Mouse (Mus musculus) urinary bladder, postnatal 4 days (tissue): ENCODE results near the gene Ccdc93.

ENCODE experiments used
- DNase-seq, 2 experiments: peaks; one replicate each; pipeline ENCODE4 v3.0.0; 2021 to 2022; ENCODE audit warnings: low spot score in 2 of 2

Ccdc93 gene

GRCm38 (mm10) chr1:121447216-121447615, 16.4 kb downstream of the Ccdc93 start:
- no peak for DNase-seq

GRCm38 (mm10) chr1:121448166-121448565, 17.3 kb downstream of the Ccdc93 start:
- no peak for DNase-seq

GRCm38 (mm10) chr1:121451009-121451408, 20.2 kb downstream of the Ccdc93 start:
- no peak for DNase-seq

- no peak for DNase-seq
Measured at GRCm38 (mm10) chr1:121452498-121452897, 21.6 kb downstream of the Ccdc93 start.

- DNase-seq: no peak
Measured at GRCm38 (mm10) chr1:121453053-121453452, 22.2 kb downstream of the Ccdc93 start.

- no peak for DNase-seq
Measured at GRCm38 (mm10) chr1:121454951-121455350, 24.1 kb downstream of the Ccdc93 start.

GRCm38 (mm10) chr1:121460077-121460476, 29.2 kb downstream of the Ccdc93 start:
- DNase-seq: no peak

- no peak for DNase-seq
Measured at GRCm38 (mm10) chr1:121461895-121462294, 31.0 kb downstream of the Ccdc93 start.

- DNase-seq: no peak
Measured at GRCm38 (mm10) chr1:121462643-121463042, 31.8 kb downstream of the Ccdc93 start.

GRCm38 (mm10) chr1:121463806-121464205, 33.0 kb downstream of the Ccdc93 start:
- DNase-seq: no peak

- DNase-seq: no peak
Measured at GRCm38 (mm10) chr1:121466276-121466675, 35.4 kb downstream of the Ccdc93 start.

- no peak for DNase-seq
Measured at GRCm38 (mm10) chr1:121468271-121468670, 37.4 kb downstream of the Ccdc93 start.

- no peak for DNase-seq
Measured at GRCm38 (mm10) chr1:121471503-121471902, 40.7 kb downstream of the Ccdc93 start.

GRCm38 (mm10) chr1:121477716-121478115, 46.9 kb downstream of the Ccdc93 start:
- no peak for DNase-seq

- no peak for DNase-seq
Measured at GRCm38 (mm10) chr1:121478284-121478980, 47.6 kb downstream of the Ccdc93 start.

GRCm38 (mm10) chr1:121479403-121479802, 48.6 kb downstream of the Ccdc93 start:
- DNase-seq: no peak

GRCm38 (mm10) chr1:121483091-121483490, 52.2 kb downstream of the Ccdc93 start:
- DNase-seq: no peak

- no peak for DNase-seq
Measured at GRCm38 (mm10) chr1:121486803-121487202, 56.0 kb downstream of the Ccdc93 start.

GRCm38 (mm10) chr1:121490241-121490640, 59.4 kb downstream of the Ccdc93 start:
- no peak for DNase-seq

GRCm38 (mm10) chr1:121497093-121497492, 66.2 kb downstream of the Ccdc93 start:
- no peak for DNase-seq

GRCm38 (mm10) chr1:121508729-121509128, 77.9 kb downstream of the Ccdc93 start:
- DNase-seq: no peak

- DNase-seq: no peak
Measured at GRCm38 (mm10) chr1:121510420-121511140, 79.7 kb downstream of the Ccdc93 start.

- no peak for DNase-seq
Measured at GRCm38 (mm10) chr1:121511186-121511585, 80.3 kb downstream of the Ccdc93 start.
